Mouse (Mus musculus) layer of hippocampus, adult 9-10 months (tissue): Measurements from ENCODE around the gene Slc12a9.

Experiments
- DNase-seq: peaks from one replicate; pipeline ENCODE4 v3.0.0; 2022; ENCODE audit warnings: low spot score

Gene Slc12a9

GRCm38 (mm10) chr5:137346388-137346787, 13.0 kb upstream of the Slc12a9 start:
- no peak for DNase-seq

GRCm38 (mm10) chr5:137345821-137346220, 12.4 kb upstream of the Slc12a9 start:
- no peak for DNase-seq

GRCm38 (mm10) chr5:137343869-137344268, 10.5 kb upstream of the Slc12a9 start:
- no peak for DNase-seq

DNA sequence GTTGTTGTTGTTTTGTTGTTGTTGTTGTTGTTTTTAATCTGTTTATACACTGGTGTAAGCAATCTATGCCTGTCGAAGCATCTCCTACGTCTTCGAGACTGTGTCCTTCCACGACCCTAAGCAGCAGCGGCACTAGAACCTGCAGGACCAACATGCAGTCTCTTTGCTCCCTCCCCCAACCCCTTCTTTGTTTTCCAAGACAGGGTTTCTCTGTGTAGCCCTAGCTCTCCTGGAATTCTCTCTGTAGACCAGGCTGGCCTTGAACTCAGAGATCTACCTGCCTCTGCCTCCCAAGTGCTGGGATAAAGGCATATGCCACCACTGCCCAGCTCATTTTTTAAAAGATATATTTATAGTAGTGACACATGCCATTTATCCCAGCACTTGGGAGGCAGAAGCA, 10.0 kb upstream of the Slc12a9 start:
- DNase-seq = no peak

- no peak for DNase-seq
Observed at GRCm38 (mm10) chr5:137342407-137343012, 9.1 kb upstream of the Slc12a9 start.

GRCm38 (mm10) chr5:137340222-137340621, 6.8 kb upstream of the Slc12a9 start:
- no peak for DNase-seq

- DNase-seq = no peak
Observed at GRCm38 (mm10) chr5:137339290-137339979, 6.0 kb upstream of the Slc12a9 start.

- DNase-seq = no peak
Observed at GRCm38 (mm10) chr5:137338663-137339289, 5.4 kb upstream of the Slc12a9 start.

DNA sequence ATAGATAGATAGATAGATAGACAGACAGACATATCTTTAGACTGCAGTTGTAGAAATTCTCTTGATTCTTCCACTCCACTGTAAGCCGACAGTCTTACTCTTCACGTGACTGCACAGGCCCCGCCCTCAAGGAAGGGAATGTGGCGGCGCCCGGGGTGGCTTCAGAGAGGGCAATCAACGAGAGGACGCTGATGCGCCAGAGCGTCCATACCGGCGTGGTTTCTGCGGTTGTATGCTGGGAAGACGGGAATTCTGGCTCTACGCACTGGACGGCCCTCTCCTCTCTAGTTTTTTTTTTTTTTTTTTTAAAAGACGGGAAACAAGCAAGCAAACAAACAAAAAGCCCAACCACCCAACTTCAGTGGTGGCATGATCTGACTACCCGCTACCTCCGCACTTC, 4.9 kb upstream of the Slc12a9 start:
- DNase-seq = peak; percentile 79

DNA sequence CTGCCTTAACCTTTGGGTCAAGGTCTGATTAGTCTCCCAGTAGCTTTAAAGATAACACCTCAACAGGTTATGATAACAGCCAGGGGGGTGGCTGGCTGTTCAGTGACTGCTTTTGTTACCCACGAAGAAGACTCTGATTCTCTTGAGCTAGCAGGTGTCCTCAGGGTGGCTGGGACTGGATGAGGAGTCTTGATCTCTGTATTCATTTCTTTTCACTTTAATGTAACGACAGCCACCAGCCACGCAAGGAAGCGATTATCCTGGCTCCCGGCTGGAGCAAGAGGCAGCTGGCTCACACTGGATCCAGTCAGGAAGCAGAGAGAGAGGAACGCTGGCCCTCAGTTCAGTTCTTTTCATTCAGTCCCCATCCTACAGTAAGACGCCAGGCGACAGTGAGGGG, 3.8 kb upstream of the Slc12a9 start:
- DNase-seq = no peak

DNA sequence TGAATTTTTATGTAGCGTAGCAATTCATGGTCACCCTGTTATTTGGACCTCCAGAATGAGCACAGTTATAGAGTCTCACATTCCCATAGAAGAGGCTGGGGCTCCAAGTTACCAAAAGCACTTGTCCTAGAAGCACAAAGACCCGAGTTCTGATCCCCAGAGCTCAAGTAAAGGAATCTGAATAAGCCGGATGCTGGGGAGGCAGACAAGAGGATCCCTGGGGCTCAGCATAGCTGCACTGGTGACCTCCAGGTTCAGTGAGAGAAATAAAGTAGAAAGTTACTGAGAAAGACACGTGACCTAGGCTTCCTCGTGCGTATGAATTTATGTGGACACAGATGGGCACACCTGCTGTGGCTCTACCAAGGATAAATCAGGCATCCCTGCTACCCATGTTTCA, 1.7 kb upstream of the Slc12a9 start:
- DNase-seq = no peak

DNA sequence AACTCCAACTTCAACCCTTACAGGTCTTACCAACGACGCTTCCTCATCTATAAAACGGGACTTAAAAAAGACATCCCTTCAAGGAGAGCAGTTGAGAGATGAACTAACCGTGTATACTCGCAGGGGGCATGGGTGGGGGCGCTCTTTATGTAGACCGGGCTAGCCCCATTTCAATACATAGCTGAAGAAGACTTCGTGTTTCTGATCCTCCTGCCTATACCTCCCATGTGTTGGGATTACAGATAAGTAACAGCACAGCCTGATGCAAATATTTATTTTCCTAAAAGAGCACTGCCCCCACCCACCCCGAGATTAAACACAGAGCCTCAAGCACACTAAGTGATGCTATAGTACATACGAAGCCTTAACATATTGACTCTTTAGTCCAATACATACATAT, 920 bp upstream of the Slc12a9 start:
- DNase-seq = no peak

DNA sequence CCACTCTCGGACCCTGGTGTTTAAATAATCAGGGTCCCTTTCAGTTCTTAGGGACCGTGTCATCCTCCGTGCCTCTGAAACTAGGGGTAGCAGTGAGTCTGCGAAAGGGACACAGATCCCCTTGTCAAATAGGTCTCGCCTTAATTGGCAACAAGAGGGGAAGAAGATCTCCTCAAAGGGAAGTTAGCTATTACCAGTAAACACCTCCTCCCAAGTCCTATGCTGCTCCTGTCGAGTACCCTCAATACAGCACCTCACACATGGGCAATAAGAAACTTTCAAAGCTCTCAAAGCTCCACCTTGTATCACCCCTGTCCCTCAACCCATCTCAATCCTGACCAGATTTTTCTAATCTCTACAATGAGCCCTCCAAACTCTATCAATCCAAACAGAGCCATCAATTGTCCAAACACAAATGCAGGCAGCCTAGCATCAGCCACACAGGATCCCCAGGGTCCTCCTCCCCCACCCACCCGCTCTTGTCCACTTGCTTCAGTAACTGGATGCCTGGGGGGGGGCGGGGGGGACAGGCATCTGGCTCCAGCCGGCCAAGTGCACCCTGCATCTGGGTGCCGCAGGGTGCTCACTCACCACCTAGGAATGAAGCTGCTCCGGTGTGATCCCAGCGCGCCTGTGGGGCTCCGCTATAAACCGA, 413 bp downstream of the Slc12a9 start:
- no peak for DNase-seq

DNA sequence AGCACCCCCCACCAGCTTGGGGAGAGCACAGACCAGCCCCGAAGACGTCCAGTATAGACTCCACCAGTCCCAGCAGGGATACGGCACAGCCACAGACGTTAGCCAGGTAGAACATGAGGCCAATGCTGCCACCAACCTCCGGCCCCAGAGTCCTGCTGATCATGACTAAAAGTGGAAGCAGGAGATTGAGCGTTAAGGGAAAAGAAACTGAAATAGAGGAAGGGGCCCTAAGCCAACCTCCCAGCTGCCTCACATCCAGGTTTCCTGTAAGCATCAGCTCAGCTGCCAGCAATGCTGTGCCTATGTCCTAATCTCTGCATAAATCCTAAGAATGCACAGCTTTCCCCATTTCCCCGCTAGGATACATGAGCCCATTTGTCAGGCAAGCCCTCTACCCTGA, 2.5 kb downstream of the Slc12a9 start:
- no peak for DNase-seq

DNA sequence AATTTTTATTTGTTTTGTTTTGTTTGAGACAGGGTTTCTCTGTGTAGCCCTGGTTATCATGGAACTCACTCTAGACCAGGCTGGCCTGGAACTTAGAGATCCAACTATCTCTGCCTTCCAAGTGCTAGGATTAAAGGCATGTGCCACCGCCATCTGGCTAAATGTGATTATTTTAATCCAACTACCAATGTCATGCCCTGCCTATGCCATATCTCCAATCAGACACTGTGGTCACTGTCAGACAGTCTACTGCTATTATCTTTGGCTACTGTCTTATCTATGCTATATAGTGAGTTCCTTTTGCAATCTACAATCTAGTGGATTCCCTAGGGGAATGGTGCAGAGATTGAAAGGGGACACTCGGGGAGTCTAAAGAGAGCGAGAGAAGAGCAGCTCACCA, 12.4 kb downstream of the Slc12a9 start:
- no peak for DNase-seq

DNA sequence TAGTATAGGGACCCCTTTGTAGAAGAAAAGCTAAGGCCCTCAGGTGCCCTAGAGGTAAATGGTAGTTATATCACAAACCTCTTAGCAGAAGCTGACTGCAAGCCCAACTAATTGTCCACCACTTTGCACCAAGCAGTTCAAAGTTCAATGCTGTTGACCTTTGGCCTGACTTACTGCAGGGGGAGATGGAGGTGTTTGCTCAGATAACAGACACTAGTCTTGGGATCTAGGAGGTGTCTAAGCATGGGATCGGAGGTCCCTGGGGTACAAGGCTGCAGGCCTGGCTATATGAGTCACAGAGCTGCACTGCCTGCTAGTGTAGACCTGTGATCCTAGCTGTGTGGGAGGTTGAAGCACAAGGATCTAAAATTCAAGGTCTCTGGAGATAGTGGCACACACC, 14.8 kb downstream of the Slc12a9 start:
- DNase-seq = no peak

- DNase-seq = no peak
Observed at GRCm38 (mm10) chr5:137317361-137317760, 16.0 kb downstream of the Slc12a9 start.

- no peak for DNase-seq
Observed at GRCm38 (mm10) chr5:137315084-137315903, 18.1 kb downstream of the Slc12a9 start.

DNA sequence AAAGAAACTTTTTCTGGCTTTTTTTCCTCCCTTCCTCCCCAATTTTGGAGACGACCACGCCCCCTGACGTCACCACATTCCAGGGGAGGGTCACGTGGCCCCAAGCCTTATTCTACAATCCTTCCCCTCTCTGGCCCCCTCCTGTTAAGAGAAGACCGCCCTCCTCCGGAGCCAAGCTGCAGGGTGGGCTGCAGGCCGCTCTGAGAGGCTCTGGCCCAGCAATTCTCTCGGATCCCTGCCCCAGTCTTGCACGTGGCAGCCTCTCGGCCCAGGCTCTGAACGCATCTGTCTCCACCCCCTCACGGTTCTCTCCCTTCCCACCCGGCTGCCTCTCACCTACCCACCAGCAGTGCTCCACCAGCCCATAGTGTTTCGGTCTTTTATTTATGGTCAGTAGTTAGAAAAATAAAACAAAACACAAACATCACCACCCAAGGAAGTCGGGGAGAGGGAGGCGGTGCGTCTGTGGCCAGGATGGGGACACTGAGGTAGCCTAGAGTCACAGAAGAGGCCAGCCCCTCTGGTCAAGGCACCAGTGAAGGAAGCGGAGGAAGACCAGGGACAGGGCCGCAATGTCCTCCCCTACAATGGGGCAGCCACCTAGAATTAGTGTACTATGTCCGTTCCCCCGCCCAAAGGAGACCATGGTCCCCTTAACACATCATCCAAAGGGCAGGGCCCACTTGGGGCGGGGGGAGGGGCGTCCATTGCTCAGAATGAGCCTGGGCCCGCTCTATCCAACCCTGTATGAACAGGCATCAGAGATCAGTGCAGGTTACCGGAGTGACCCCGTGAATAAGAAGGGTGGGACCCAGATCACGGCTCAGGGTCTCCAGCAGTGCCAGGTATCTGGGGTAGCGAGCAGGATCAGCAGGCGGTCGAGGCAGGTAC, 19.0 kb downstream of the Slc12a9 start, which contains the start of gene Trip6:
Trip6 (minus strand) TSS at position 212 of the 891 bp plus-strand sequence.
- DNase-seq = no peak

DNA sequence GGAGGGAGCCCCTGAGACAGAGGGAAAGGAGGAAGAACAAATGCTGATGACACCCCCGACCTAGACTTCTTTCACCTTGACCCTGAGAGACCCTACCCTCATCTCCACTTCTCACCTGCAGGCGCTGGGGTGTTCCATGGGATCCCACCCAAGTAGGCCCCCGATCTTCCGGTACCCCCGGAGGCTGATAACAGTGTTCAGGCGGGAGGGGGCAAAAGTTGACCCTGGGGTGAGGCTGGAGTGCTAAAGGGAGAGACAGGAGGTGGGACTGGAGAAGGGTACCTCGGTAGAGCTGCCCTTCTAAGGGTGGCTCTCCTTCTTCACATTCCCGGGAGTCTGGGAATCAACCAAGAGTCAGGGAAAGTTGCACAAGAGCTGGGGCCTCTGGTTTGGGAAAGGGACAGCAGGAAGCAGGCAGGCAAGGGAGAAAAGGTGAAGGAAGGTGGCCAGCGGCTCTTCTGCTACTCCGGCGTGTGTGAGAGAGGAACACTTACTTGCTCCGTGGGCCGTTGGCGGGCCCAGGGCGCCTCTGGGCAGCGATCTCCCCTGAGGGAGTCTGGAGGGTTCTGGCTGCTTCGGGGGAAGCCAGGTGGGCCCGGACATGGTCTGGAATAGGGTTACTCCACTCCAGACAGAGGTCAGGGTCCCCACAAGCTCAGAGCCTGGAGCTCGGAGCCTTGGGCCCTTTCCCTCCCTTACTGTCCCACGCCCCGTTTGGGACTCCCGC, 19.8 kb downstream of the Slc12a9 start:
- DNase-seq = no peak
